7 mouse cellular contexts compared by ENCODE assay signal in the genomic region with DNA sequence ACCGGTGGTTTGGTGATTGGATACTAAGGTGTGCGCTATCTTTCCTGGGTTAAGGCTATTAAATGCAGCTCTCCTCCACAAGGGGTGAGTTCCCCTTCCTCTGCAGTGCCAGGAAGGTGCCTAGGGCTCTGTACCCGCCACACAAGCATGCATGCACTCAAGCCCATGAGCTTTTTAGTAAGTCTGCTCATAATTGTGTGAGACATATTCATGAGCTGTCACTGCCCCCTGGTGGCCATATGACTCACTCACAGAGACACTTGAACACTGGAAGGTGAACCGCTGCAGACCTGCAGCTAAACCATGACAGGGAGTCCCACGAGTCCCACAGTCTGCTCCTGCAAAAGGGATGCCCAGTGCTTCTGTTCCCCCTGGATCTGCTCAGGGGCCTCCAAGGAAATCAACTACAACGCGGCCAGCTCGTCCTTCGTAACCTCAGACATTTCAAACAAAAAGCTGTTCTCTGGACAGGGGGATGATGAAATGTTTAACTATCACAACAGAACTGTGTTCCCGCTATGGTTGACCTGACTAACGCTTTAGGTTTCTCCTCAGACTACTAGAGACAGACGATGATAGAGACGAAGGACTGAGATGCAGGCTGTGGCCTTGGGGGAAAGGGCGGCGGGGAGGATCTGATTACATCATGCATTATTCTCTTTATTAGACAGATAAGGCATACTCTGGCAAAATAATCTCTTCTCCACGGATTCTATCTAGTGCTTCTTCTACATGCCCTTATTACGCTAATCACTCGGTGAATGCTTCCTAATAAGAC. TPM values are rescaled to one million over a fixed set of nuclear protein-coding genes. Genes with fewer than 3 reads are reported as not detected.
A peak's percentile ranks its signal among the peaks of the same experiment; 100 is the strongest.
DNase-seq lines count a peak whose midpoint lies in the region; ATAC-seq and TF ChIP-seq lines count a peak whose summit lies in the region.

No protein-coding gene starts in this region.

- peak; percentile 88 for TF ChIP-seq CTCF in intestine, postnatal 0 days (IDR thresholded peaks at IDR 0.05; ENCODE audit: low read depth)

- H3K4me3 ChIP-seq in intestine, postnatal 0 days (ENCODE audit: low read depth, low read length), result no peak overlapping the region
- no peak overlapping the region for H3K4me3 ChIP-seq in midbrain, embryonic 13.5 days (replicated peaks)

- ATAC-seq in intestine, postnatal 0 days, result no peak
- peak; percentile 86 for ATAC-seq in midbrain, embryonic 13.5 days

- no peak overlapping the region for H3K9ac ChIP-seq in intestine, postnatal 0 days (ENCODE audit: low read depth, low read length)
- no peak overlapping the region for H3K9ac ChIP-seq in midbrain, embryonic 13.5 days (replicated peaks)

- intact Hi-C loops in gastrocnemius, postnatal 14 days (cut with DNase I; ENCODE audit: low total_unique reads), result loop anchor here (5.0 kb wide), 1 partner anchor 648 kb away; no protein-coding TSS in a partner anchor
- intact Hi-C loops in left cerebral cortex, postnatal 25 days (cut with DNase I), result loop anchor here (2.0 to 10.0 kb wide), 5 partner anchors 191 to 649 kb away; no protein-coding TSS in a partner anchor

- no peaks in the 10 kb centered on the region for H3K4me1 ChIP-seq in intestine, postnatal 0 days (replicated peaks; ENCODE audit: control insufficient read depth, insufficient read depth, low read length)
- peaks cover 9% of the 10 kb centered on the region for H3K4me1 ChIP-seq in midbrain, embryonic 13.5 days (replicated peaks)

- no peak overlapping the region for H3K4me2 ChIP-seq in intestine, postnatal 0 days (replicated peaks; ENCODE audit: low read depth)
- peak overlapping the region; percentile 20; the same call in 1 of the 2 replicates for H3K4me2 ChIP-seq in midbrain, embryonic 13.5 days (replicated peaks)

- WGBS in intestine, postnatal 0 days, result 66% methylated on average over 18 of the region's 18 CpGs
- 56% methylated on average over 18 of the region's 18 CpGs for WGBS in midbrain, embryonic 13.5 days

- no peaks in the 10 kb centered on the region for H3K27me3 ChIP-seq in intestine, postnatal 0 days (replicated peaks; ENCODE audit: control insufficient read depth, insufficient read depth, low read length)
- no peaks in the 10 kb centered on the region for H3K27me3 ChIP-seq in midbrain, embryonic 13.5 days

- peaks cover 50% of the 10 kb centered on the region for H3K36me3 ChIP-seq in intestine, postnatal 0 days (ENCODE audit: control insufficient read depth, insufficient read depth)
- H3K36me3 ChIP-seq in midbrain, embryonic 13.5 days, result peaks cover 26% of the 10 kb centered on the region

- H3K27ac ChIP-seq in intestine, postnatal 0 days (ENCODE audit: low read depth, low read length), result no peak overlapping the region
- peak overlapping the region; percentile 59 for H3K27ac ChIP-seq in midbrain, embryonic 13.5 days

- peak; percentile 55 for DNase-seq in adrenal gland, adult 8-10 months
- peak; percentile 93 for DNase-seq in embryo, embryonic 10.5 days (ENCODE audit: low spot score)
- DNase-seq in gastrocnemius, postnatal 14 days, result peak; percentile 62
- peak; percentile 90 to 92 for DNase-seq in left cerebral cortex, postnatal 25 days (ENCODE audit: low spot score in 2 of 2)
- peak; percentile 23 to 70 for DNase-seq in spleen, adult 18-20 months

- H3K9me3 ChIP-seq in intestine, postnatal 0 days (ENCODE audit: control insufficient read depth), result no peaks in the 10 kb centered on the region
- no peaks in the 10 kb centered on the region for H3K9me3 ChIP-seq in midbrain, embryonic 13.5 days

RNA-seq across cellular contexts. Expression of a gene that starts 24.4 kb away (rescaled TPM):
- 10 to 100 TPM; 14.2 to 20.3 (median 19.3) TPM for total RNA-seq in adrenal gland, adult 8-10 months (2022)
- 10 to 100 TPM in 1 of 2 experiments, 1 to 10 TPM in 1; 10.0 to 11.2 TPM for total RNA-seq in gastrocnemius, postnatal 14 days (2021)
- 9.0 and 9.9 TPM in 2 replicates for polyA plus RNA-seq in intestine, postnatal 0 days (2015; fragmentation: Nextera tagmentation; extraction: Ambion mirVana)
- total RNA-seq in left cerebral cortex, postnatal 25 days (2021), result 10 to 100 TPM in 1 of 2 experiments, 1 to 10 TPM in 1; 9.2 to 10.3 TPM
- 7.2 and 8.2 TPM in 2 replicates for polyA plus RNA-seq in midbrain, embryonic 13.5 days (2015; fragmentation: Nextera tagmentation; extraction: Ambion mirVana)

RNA-seq across cellular contexts. Expression of a gene that starts 43.0 kb away (rescaled TPM):
- total RNA-seq in adrenal gland, adult 8-10 months (2022), result 10 to 100 TPM; 16.9 to 19.1 (median 17.8) TPM
- total RNA-seq in gastrocnemius, postnatal 14 days (2021), result 1 to 10 TPM; 3.8 to 4.1 TPM
- 91.9 and 94.6 TPM in 2 replicates for polyA plus RNA-seq in intestine, postnatal 0 days (2015; fragmentation: Nextera tagmentation; extraction: Ambion mirVana)
- total RNA-seq in left cerebral cortex, postnatal 25 days (2021), result 1 to 10 TPM; 2.5 to 4.1 TPM
- polyA plus RNA-seq in midbrain, embryonic 13.5 days (2015; fragmentation: Nextera tagmentation; extraction: Ambion mirVana), result 0.66 and 0.71 TPM in 2 replicates
